Mouse (Mus musculus) liver, embryonic 14.5 days (tissue): ENCODE measurements at regions not wholly inside any gene's neighbourhood (a gene's known extent, or its start where the extent isn't known, plus 50 kb on each side); places are given as distances from the start of the nearest gene placed in this dataset.

Source experiments
- ATAC-seq: fragments of 200-750 bp; cut with Nextera tagmentation; 2 replicates; pipeline ENCODE4 v1.8.0; 2017; ENCODE audit warnings: moderate number of reproducible peaks, mild to moderate bottlenecking, moderate library complexity; ENCODE audit not compliant: insufficient read depth
- DNase-seq, 3 experiments: peaks; one replicate each; pipeline ENCODE4 v3.0.0-alpha.2; 2012 to 2013; ENCODE audit warnings: low read depth in 3 of 3, low spot score in 3 of 3
- H3K27ac ChIP-seq: fragments of 300-500 bp; sonication (generic); 2 replicates; pipeline ENCODE4 v1.5.1; 2014; ENCODE audit warnings: moderate library complexity, mild to moderate bottlenecking, control low read depth, inconsistent platforms
- H3K27me3 ChIP-seq: fragments of 300-500 bp; sonication (generic); 2 replicates; pipeline ENCODE4 v1.6.1; 2014; ENCODE audit warnings: mild to moderate bottlenecking, low read length, moderate library complexity; ENCODE audit not compliant: control insufficient read depth, insufficient read depth
- H3K36me3 ChIP-seq: fragments of 300-500 bp; sonication (generic); replicated peaks from 2 replicates; pipeline ENCODE4 v1.6.1; 2014; ENCODE audit warnings: low read depth; ENCODE audit not compliant: control insufficient read depth, insufficient read depth
- H3K4me1 ChIP-seq, 2 experiments: fragments of 200-500 bp in 1 of 2; fragments of 300-500 bp in 1 of 2; sonication (generic) in 1 of 2; replicated peaks; 2 replicates each; pipeline ENCODE4 v1.6.1; 2012 to 2014; ENCODE audit warnings: antibody characterized with exemption in 1 of 2, inconsistent platforms in 1 of 2, low read length in 1 of 2; ENCODE audit not compliant: control insufficient read depth in 2 of 2, insufficient read depth in 2 of 2
- H3K4me2 ChIP-seq: fragments of 300-500 bp; sonication (generic); 2 replicates; pipeline ENCODE4 v1.6.1; 2014; ENCODE audit warnings: low read depth, mild to moderate bottlenecking, control low read depth, moderate library complexity
- H3K4me3 ChIP-seq, 2 experiments: fragments of 200-500 bp in 1 of 2; fragments of 300-500 bp in 1 of 2; sonication (generic) in 1 of 2; 2 replicates each; pipeline ENCODE4 v1.5.1; 2012 to 2014; ENCODE audit warnings: low read depth in 2 of 2, low read length in 2 of 2, mild to moderate bottlenecking in 2 of 2, control low read depth in 1 of 2, inconsistent platforms in 1 of 2, moderate library complexity in 1 of 2; ENCODE audit not compliant: insufficient read depth in 1 of 2
- H3K9ac ChIP-seq: fragments of 300-500 bp; sonication (generic); replicated peaks from 2 replicates; pipeline ENCODE4 v1.6.1; 2014; ENCODE audit warnings: mild to moderate bottlenecking, control low read depth, moderate library complexity
- H3K9me3 ChIP-seq: fragments of 300-500 bp; sonication (generic); 2 replicates; pipeline ENCODE4 v1.6.1; 2016; ENCODE audit warnings: low read length, mixed read lengths; ENCODE audit not compliant: control insufficient read depth
- CTCF ChIP-seq: IDR thresholded peaks from 2 replicates; pipeline ENCODE4 v1.5.1; 2016; ENCODE audit warnings: antibody characterized with exemption, low read depth, control low read depth
- EP300 ChIP-seq: IDR thresholded peaks from 2 replicates; pipeline ENCODE4 v1.6.1; 2016; ENCODE audit warnings: antibody characterized with exemption, low read depth
- WGBS: fragments of 180-500 bp; shearing (Covaris S2); extraction: QIAGEN DNeasy Blood & Tissue Kit; methylation state at CpG from one replicate; pipeline ENCODE4 v1.1.7; 2014; ENCODE audit not compliant: insufficient replicate concordance; 5-methylcytosine and 5-hydroxymethylcytosine counted together

- H3K27ac ChIP-seq = no peak overlapping the region
- H3K36me3 ChIP-seq = no peaks in the 10 kb centered on the region
- H3K9me3 ChIP-seq = no peaks in the 10 kb centered on the region
- DNase-seq (no peak), ATAC-seq (no peak)
- no peak overlapping the region for H3K9ac ChIP-seq
- H3K4me1 ChIP-seq = no peaks in the 10 kb centered on the region
- H3K4me2 ChIP-seq = no peak overlapping the region
- WGBS = 54% methylated on average over 4 of the region's 4 CpGs
- H3K27me3 ChIP-seq = no peaks in the 10 kb centered on the region
- no peak overlapping the region for H3K4me3 ChIP-seq
- TF ChIP-seq EP300 (no peak), CTCF (no peak)
Observed at GRCm38 (mm10) chr2:131750206-131750605, 109.3 kb downstream of the Erv3 start.

GRCm38 (mm10) chr2:131749746-131750145, 109.8 kb downstream of the Erv3 start:
- Histone ChIP-seq H3K4me1 (no peaks in the 10 kb centered on the region), H3K4me2 (no peak overlapping the region), H3K36me3 (no peaks in the 10 kb centered on the region), H3K27ac (no peak overlapping the region), H3K4me3 (no peak overlapping the region), H3K27me3 (no peaks in the 10 kb centered on the region), H3K9ac (no peak overlapping the region), H3K9me3 (no peaks in the 10 kb centered on the region)
- ATAC-seq (no peak), DNase-seq (no peak)
- 66% methylated on average over 3 of the region's 3 CpGs for WGBS
- TF ChIP-seq EP300 (no peak), CTCF (no peak)

GRCm38 (mm10) chr2:131748791-131749190, 110.8 kb downstream of the Erv3 start:
- DNase-seq = no peak

GRCm38 (mm10) chr2:131747707-131748106, 111.8 kb downstream of the Erv3 start:
- H3K4me1 ChIP-seq = no peaks in the 10 kb centered on the region
- H3K27ac ChIP-seq = no peak overlapping the region
- H3K9ac ChIP-seq = no peak overlapping the region
- TF ChIP-seq EP300 = no peak
- TF ChIP-seq CTCF = peak; percentile 19; the same call in 1 of the 2 replicates
- ATAC-seq = no peak
- WGBS = 59% methylated on average over 4 of the region's 4 CpGs
- no peaks in the 10 kb centered on the region for H3K9me3 ChIP-seq
- H3K4me2 ChIP-seq = no peak overlapping the region
- DNase-seq = no peak
- H3K27me3 ChIP-seq = no peaks in the 10 kb centered on the region
- H3K36me3 ChIP-seq = no peaks in the 10 kb centered on the region
- H3K4me3 ChIP-seq = no peak overlapping the region

More at GRCm38 (mm10) chr2:131748791-131749190, 110.8 kb downstream of the Erv3 start:
- H3K27ac ChIP-seq = no peak overlapping the region
- TF ChIP-seq CTCF (no peak), EP300 (no peak)
- 45% methylated on average over 10 of the region's 10 CpGs for WGBS
- H3K4me2 ChIP-seq = no peak overlapping the region
- no peaks in the 10 kb centered on the region for H3K27me3 ChIP-seq
- H3K4me3 ChIP-seq = no peak overlapping the region
- no peak overlapping the region for H3K9ac ChIP-seq
- ATAC-seq = no peak
- no peaks in the 10 kb centered on the region for H3K4me1 ChIP-seq
- no peaks in the 10 kb centered on the region for H3K36me3 ChIP-seq
- H3K9me3 ChIP-seq = no peaks in the 10 kb centered on the region

GRCm38 (mm10) chr2:131745381-131745895, 114.1 kb downstream of the Erv3 start:
- H3K36me3 ChIP-seq = no peaks in the 10 kb centered on the region
- H3K4me2 ChIP-seq = no peak overlapping the region
- no peaks in the 10 kb centered on the region for H3K4me1 ChIP-seq
- no peaks in the 10 kb centered on the region for H3K9me3 ChIP-seq
- no peak overlapping the region for H3K4me3 ChIP-seq
- WGBS = 64% methylated on average over 5 of the region's 5 CpGs
- H3K9ac ChIP-seq = no peak overlapping the region
- no peak for TF ChIP-seq EP300
- TF ChIP-seq CTCF = no peak
- no peaks in the 10 kb centered on the region for H3K27me3 ChIP-seq
- ATAC-seq = no peak
- DNase-seq = no peak
- no peak overlapping the region for H3K27ac ChIP-seq
